Mouse (Mus musculus): ENCODE data around the gene Hand1. TPM values are rescaled to one million over a fixed set of nuclear protein-coding genes. Genes with fewer than 3 reads are reported as not detected.

Gene Hand1
- polyA plus RNA-seq (2012; rRNA removed): 0.30 TPM in 1 of 2 replicates, not detected in the other

GRCm38 (mm10) chr11:57832552-57833201, at the start of gene Hand1:
Gene Hand1 (minus strand): TSS chr11:57832818.

GRCm38 (mm10) chr11:57800971-57801765, 31.4 kb downstream of the Hand1 start, which contains the start of gene Sap30l:
Gene Sap30l (plus strand): TSS chr11:57801637.

Other genes with a start within 250 kb of the Hand1 start
- 12.8 and 15.4 TPM in 2 replicates for gene Galnt10, start 187.4 kb downstream of the Hand1 start, polyA plus RNA-seq (2012; rRNA removed)
- gene Sap30l, start 31.2 kb downstream of the Hand1 start, polyA plus RNA-seq (2012; rRNA removed): 32.7 and 37.2 TPM in 2 replicates
- 45.5 and 48.0 TPM in 2 replicates for gene Larp1, start 176.2 kb upstream of the Hand1 start, polyA plus RNA-seq (2012; rRNA removed)